Mouse (Mus musculus) spleen, adult 12 weeks (tissue): ENCODE results near the gene Smim24.

Source experiments
- DNase-seq: peaks from one replicate; pipeline ENCODE4 v3.0.0; 2022; ENCODE audit warnings: low spot score

Gene Smim24

GRCm38 (mm10) chr10:81392781-81393185 lies at the start of gene Smim24:
Gene Smim24 (plus strand): TSS chr10:81393051.
- no peak for DNase-seq

- DNase-seq = no peak
Measured at GRCm38 (mm10) chr10:81344421-81345161, 48.3 kb upstream of the Smim24 start.

- no peak for DNase-seq
Measured at GRCm38 (mm10) chr10:81345162-81345534, 47.7 kb upstream of the Smim24 start.

DNA sequence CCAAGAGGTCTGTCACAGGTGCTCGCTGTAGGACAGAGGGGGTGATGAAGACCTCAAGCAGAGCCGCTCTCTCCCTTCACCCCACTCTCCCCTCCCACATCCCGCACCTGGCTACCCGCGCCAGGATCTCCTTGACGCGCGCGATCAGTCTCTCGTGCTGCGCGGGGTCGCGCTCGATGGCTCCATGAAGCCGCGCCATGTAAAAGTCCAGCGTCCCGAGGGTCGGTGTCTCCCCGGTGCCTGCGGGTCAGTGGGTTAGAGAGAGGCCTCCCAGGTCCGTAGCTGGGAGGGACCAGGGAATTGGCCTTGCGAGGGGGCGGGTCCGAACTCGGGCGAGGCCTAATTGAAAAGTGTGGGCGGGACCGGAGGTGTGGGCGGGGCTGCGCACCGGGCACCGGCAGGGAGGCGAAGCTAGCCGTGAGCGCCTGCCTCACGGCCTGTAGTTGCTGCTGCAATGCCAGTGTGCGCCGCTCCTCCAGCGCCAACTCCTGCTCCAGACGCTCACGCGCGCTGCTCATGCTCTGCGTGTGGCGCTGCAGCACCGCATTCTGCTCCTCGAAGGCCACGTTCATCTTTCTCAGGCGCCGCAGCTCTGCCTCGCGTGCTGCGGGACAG lies 46.3 kb upstream of the Smim24 start:
- no peak for DNase-seq

- DNase-seq = no peak
Measured at GRCm38 (mm10) chr10:81349146-81349545, 43.7 kb upstream of the Smim24 start.

GRCm38 (mm10) chr10:81349961-81350350 lies 42.9 kb upstream of the Smim24 start:
- no peak for DNase-seq

GRCm38 (mm10) chr10:81350351-81351063 lies 42.3 kb upstream of the Smim24 start, which contains the start of gene Hmg20b:
Gene Hmg20b (minus strand): TSS chr10:81350480.
- peak; percentile 97 for DNase-seq

- peak; percentile 66 for DNase-seq
Measured at GRCm38 (mm10) chr10:81351678-81352291, 41.1 kb upstream of the Smim24 start.

GRCm38 (mm10) chr10:81354738-81355477 lies 37.9 kb upstream of the Smim24 start:
- DNase-seq = no peak

DNA sequence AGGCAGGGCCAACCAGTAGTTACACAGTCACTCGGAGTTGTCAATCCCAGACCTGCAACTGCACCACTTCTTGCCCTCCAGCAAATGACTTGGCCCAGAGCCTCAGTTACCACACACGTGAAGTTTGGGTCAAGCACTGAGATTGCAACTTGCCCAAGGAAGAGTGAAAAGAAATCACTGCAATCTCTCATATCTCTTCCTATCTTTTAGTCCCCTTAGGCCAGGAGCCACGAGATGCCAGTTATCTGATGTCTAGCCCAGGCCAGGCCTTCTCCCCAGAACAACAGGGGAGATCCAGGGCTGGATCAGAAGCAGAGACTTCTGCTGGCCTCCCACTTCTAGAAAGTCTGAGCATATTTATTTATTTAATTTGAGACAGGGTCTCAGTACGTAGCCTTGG lies 37.3 kb upstream of the Smim24 start:
- no peak for DNase-seq

DNA sequence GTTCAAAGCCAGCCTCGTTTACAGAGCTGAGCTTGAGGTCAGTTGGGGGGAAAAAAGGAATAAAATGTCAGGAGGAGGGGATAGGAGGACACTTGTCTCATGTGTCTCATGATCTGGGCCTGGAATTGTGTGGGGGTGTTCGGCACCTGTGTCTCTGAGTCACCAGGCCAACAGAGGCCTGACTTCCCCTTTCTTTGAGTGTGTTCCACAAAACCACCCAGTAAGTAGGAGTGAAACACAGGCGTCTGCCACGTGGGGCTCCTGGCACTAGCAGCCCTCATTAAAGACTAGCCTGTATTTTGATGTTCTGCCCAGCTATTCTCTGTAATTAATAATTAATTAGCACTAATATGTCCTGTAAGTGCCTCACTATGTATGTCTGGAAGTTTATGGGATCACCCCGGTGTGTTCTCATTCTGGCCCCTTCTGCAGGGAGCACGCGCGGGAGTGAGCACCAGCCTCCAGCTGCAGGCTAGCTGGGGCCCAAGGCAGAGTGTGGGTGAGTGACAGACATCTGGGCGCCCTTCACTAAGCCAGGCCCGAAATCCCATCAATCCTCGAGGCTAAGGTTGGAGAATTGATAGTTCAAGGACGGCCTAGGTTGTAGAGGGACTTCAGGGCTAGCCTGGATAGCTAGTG lies 36.4 kb upstream of the Smim24 start:
- DNase-seq = no peak

DNA sequence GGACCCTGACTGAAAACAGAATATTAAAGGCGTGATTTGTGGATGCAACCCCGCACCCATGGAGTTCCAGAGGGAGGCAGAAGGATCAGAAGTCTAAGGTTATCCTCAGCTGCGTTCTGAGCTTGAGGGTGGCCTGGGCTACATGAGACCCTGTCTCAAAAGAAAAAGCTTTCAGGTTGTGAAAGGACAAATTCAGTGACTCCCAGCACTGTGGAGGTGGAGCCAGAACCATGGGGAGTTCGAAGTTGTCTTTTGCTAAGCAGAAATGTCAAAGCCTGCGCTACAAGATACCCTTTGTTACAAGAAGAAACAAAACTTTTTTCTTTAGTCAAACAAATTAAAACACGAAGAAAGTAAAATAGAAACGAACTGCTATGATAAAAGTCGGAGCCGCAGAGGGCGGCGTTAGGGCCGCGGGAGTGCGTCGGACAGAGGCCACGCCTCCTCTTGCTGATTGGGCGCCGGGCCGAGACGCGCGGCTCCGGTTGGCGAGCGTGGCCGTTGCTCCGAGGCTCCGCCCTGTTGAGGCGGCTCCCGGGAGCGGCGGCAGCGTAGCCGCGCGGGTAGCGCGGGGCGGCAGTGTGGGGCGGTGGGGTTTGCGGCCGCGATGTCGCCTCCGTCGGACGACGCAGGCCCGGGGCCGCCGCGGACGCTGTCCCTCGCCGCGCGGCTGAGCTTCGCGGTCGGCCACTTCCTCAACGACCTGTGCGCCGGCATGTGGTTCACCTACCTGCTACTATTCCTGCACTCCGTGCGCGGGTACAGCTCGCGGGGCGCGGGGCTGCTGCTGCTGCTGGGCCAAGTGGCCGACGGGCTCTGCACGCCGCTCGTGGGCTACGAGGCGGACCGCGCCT lies 35.6 kb upstream of the Smim24 start, which contains the start of gene Mfsd12:
Gene Mfsd12 (plus strand): TSS at position 501 of the 854 bp plus-strand sequence.
- DNase-seq = peak; percentile 87

DNA sequence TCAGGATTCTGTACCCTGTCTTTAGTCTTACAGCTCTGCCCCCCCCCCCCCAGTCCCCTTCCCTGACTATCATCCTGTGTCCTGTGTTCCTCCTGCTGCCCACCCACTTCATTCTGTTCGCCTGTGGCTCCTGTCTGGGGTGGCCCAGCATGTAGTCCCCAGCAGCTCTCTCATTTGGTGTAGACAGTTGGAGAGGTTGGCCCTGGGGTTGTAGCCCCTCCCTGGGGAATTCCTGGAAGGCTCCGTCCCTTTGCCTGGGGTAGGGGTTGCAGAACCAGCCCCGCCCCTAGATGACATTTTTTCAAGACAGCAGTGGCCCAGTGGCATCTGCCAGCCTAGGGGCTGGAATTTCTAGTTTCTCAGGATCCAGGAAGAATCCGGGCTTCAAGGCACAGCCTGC lies 34.6 kb upstream of the Smim24 start:
- no peak for DNase-seq

- no peak for DNase-seq
Measured at GRCm38 (mm10) chr10:81358841-81359240, 34.0 kb upstream of the Smim24 start.

DNA sequence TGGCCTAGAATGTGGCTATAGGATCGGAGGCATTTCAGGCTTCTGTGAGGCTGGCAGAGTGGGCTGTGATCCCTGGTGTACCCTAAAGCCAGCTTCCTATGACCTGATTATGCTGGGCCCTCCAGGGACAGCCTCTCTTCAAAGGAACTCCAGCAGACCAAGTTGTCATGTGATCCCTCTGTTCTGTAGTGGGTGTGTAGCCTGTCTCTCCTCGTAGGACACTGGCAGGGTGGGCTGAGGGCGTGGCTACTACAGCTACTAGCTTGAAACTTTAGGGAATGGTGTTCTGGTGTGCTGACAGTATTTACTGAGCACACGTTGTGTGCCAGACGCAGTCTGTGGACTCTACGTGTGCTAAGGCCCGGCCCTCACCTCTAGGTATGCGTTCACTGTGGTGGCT lies 32.1 kb upstream of the Smim24 start:
- DNase-seq = no peak

DNA sequence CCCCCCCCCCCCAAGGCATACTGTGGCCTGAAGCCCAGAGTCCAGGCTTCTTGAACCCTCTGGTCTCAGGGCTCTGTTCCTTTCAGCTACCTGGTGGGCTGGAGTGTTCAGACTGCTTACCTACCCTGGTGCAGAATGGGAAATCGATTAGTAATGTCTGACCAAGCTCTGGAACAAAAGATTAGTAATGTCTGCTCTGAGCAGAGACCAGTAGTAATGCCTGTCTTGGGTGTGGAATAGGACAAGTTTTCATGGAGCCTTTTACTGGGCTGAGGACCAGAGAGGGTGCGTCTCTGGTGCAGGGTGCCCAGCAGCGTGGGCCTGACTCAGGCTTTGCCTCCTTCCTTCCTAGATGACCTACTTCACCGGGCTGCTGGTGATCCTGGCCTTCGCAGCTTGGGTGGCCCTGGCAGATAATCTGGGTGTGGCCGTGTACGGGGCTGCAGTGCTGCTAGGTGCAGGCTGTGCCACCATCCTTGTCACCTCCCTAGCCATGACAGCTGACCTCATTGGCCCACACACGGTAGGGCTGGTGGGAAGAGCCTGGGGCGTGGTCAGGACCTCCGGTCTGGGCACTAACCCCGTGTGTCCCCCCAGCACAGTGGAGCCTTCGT lies 30.4 kb upstream of the Smim24 start:
- peak; percentile 70 for DNase-seq

DNA sequence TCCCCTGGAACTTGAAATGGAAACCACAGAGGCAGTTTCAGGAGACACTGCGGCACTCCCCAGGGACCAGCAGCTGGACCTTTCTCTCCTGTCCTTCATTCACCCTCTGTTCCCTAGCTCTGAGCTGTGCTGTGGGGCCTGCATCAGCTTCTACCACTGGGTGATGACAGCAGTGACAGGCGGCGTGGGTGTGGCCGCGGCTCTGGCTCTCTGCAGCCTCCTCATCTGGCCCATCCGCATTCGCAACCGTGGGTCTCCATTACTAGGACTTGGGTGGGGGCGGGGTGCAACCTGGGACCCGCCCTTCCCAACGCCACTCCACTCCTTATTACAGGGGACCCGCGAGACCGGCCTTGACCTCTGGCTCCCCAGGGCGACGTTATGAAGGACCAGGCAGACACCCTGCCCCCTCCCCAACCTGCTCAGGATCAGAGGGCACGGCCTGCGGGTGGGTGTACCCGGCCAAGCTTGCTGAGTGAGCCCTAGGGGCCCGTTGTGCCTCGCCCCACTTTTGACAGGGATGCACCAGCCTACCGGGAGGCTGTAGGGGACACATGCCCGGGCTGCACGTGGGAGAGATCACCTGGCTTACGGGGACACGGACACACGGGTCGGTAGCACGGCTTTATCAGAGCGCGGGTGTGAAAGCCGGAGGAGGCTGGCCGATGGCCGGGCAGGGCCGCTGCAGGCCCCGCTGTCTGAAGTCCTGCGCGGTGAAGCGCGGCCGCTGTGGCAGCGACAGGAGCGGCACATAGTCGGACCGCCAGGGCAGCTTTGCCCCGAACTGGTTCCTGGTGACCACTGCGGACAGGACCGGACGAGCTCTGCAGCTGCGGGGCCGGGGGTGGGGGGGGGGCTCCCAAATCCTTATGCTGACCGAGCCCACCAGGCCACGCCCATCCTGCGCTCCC lies 29.2 kb upstream of the Smim24 start:
- no peak for DNase-seq

GRCm38 (mm10) chr10:81364666-81365065 lies 28.2 kb upstream of the Smim24 start:
- no peak for DNase-seq

DNA sequence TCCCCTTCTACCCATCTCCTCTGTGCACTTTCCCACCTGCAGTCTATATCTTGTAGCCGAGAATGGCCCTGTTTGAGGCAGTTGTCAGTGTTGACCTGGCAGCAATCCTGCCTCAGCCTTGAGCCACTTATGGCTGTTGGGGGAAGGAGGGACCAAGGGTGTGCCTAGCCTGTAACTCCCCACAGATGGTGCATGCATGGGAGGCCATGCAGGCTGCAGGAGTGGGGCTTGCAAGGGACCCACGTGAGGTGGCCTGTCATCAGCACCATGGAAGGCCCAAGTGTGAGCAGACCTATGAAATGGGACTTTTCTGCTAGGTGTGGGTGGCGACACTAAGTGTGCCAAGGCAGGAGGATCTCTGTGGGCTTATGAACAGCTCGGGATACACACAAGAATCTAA lies 27.8 kb upstream of the Smim24 start:
- no peak for DNase-seq
